Mouse (Mus musculus): Measurements from ENCODE around the gene Gemin5. TPM values are rescaled to one million over a fixed set of nuclear protein-coding genes. Genes with fewer than 3 reads are reported as not detected.

Gene Gemin5
- total RNA-seq, 2 experiments from 2014 or later = 7.3 to 7.8 TPM

GRCm38 (mm10) chr11:58171459-58172091 is 3.2 kb upstream of the Gemin5 start, which contains the start of gene Mrpl22:
TSS of gene Mrpl22 (plus strand) at chr11:58171661.
- ATAC-seq (ENCODE audit: poor library complexity, severe bottlenecking) = peak; percentile 88

- no peak for ATAC-seq (ENCODE audit: poor library complexity, severe bottlenecking)
Observed at GRCm38 (mm10) chr11:58169666-58170065, 1.3 kb upstream of the Gemin5 start.

- no peak for ATAC-seq (ENCODE audit: poor library complexity, severe bottlenecking)
Observed at GRCm38 (mm10) chr11:58167822-58168166, 545 bp downstream of the Gemin5 start.

- ATAC-seq (ENCODE audit: poor library complexity, severe bottlenecking) = no peak
Observed at GRCm38 (mm10) chr11:58165072-58165471, 3.3 kb downstream of the Gemin5 start.

- ATAC-seq (ENCODE audit: poor library complexity, severe bottlenecking) = no peak
Observed at GRCm38 (mm10) chr11:58156871-58157270, 11.5 kb downstream of the Gemin5 start.

GRCm38 (mm10) chr11:58155458-58155857 is 12.9 kb downstream of the Gemin5 start:
- ATAC-seq (ENCODE audit: poor library complexity, severe bottlenecking) = no peak

- no peak for ATAC-seq (ENCODE audit: poor library complexity, severe bottlenecking)
Observed at GRCm38 (mm10) chr11:58146241-58146640, 22.1 kb downstream of the Gemin5 start.

- ATAC-seq (ENCODE audit: poor library complexity, severe bottlenecking) = peak; percentile 71
Observed at GRCm38 (mm10) chr11:58143704-58144426, 24.5 kb downstream of the Gemin5 start.

GRCm38 (mm10) chr11:58139466-58139865 is 28.9 kb downstream of the Gemin5 start:
- ATAC-seq (ENCODE audit: poor library complexity, severe bottlenecking) = no peak

- ATAC-seq (ENCODE audit: poor library complexity, severe bottlenecking) = no peak
Observed at GRCm38 (mm10) chr11:58138821-58139220, 29.5 kb downstream of the Gemin5 start.

- ATAC-seq (ENCODE audit: poor library complexity, severe bottlenecking) = no peak
Observed at GRCm38 (mm10) chr11:58136677-58137076, 31.7 kb downstream of the Gemin5 start.

- ATAC-seq (ENCODE audit: poor library complexity, severe bottlenecking) = peak; percentile 23
Observed at GRCm38 (mm10) chr11:58135296-58135695, 33.0 kb downstream of the Gemin5 start.

GRCm38 (mm10) chr11:58134869-58135268 is 33.5 kb downstream of the Gemin5 start:
- peak; percentile 73 for ATAC-seq (ENCODE audit: poor library complexity, severe bottlenecking)

GRCm38 (mm10) chr11:58132026-58132425 is 36.3 kb downstream of the Gemin5 start:
- ATAC-seq (ENCODE audit: poor library complexity, severe bottlenecking) = no peak

GRCm38 (mm10) chr11:58129302-58129843 is 39.0 kb downstream of the Gemin5 start:
- ATAC-seq (ENCODE audit: poor library complexity, severe bottlenecking) = no peak

GRCm38 (mm10) chr11:58127544-58127943 is 40.8 kb downstream of the Gemin5 start:
- ATAC-seq (ENCODE audit: poor library complexity, severe bottlenecking) = no peak

- no peak for ATAC-seq (ENCODE audit: poor library complexity, severe bottlenecking)
Observed at GRCm38 (mm10) chr11:58126397-58127160, 41.8 kb downstream of the Gemin5 start.

GRCm38 (mm10) chr11:58125021-58125420 is 43.3 kb downstream of the Gemin5 start:
- ATAC-seq (ENCODE audit: poor library complexity, severe bottlenecking) = no peak

GRCm38 (mm10) chr11:58123711-58124110 is 44.6 kb downstream of the Gemin5 start:
- ATAC-seq (ENCODE audit: poor library complexity, severe bottlenecking) = no peak

- ATAC-seq (ENCODE audit: poor library complexity, severe bottlenecking) = no peak
Observed at GRCm38 (mm10) chr11:58121351-58121750, 47.0 kb downstream of the Gemin5 start.

- ATAC-seq (ENCODE audit: poor library complexity, severe bottlenecking) = no peak
Observed at GRCm38 (mm10) chr11:58120655-58121054, 47.7 kb downstream of the Gemin5 start.

Data from megakaryocyte, adult 5-6 weeks (primary cell).